Comparison of ENCODE assay signal across 8 mouse cellular contexts in the genomic region with DNA sequence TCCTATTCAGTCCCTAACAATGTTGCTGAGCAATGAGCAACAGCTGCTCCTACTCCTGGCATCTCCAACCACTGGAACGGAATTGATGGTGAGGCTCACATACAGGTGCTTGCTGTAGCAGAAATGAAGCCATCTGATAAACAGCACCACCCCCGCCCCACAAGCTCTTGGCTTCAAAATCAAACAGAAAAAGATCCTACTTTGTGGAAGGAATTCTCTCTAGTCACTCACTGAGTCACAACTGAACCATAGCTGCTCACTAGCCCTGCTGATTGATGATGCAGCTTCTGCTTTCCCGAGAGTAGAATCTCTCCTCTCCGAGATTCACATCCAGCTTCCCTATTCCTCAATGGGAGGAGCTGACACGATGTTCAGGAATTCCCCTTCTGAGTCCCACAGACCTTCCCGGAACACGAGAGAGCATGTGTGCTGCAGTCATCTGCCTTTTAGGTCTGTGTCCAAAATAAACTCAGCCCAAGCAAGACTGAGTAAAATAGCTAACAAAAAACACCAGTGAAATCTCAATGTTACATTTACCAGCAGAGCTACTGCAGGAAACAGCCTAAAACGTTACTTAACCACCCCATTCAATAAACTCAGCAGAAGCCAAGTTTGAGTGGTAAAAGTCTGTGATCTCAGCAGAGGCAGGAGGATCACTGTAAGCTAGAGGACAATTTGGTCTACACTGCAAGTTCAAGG. TPM values are rescaled to one million over a fixed set of nuclear protein-coding genes. Genes with fewer than 3 reads are reported as not detected.
DNase-seq lines count a peak whose midpoint lies in the region; ATAC-seq lines count a peak whose summit lies in the region.

No protein-coding gene starts in this region.

- H3K4me2 ChIP-seq in forebrain, embryonic 12.5 days: peak overlapping the region; percentile 90
- H3K4me2 ChIP-seq in intestine, embryonic 16.5 days (ENCODE audit: low read depth, low read length): peak overlapping the region; percentile 95

- H3K36me3 ChIP-seq in forebrain, embryonic 12.5 days (replicated peaks): no peaks in the 10 kb centered on the region
- no peaks in the 10 kb centered on the region for H3K36me3 ChIP-seq in intestine, embryonic 16.5 days (ENCODE audit: control insufficient read depth, insufficient read depth, low read length)

- peak overlapping the region; percentile 91; the same call in 1 of the 2 replicates for H3K9ac ChIP-seq in forebrain, embryonic 12.5 days
- peak overlapping the region; percentile 97 for H3K9ac ChIP-seq in intestine, embryonic 16.5 days (ENCODE audit: low read depth, low read length)

- 56% methylated on average over 8 of the region's 8 CpGs for WGBS in forebrain, embryonic 12.5 days
- WGBS in intestine, embryonic 16.5 days: 32% methylated on average over 8 of the region's 8 CpGs

- DNase-seq in spleen, postnatal 10 days (ENCODE audit: low spot score in 2 of 2): peak; percentile 24 to 46
- no peak for DNase-seq in spleen, adult 12 weeks (ENCODE audit: low spot score)
- peak; percentile 41 for DNase-seq in naive thymus-derived CD4-positive, alpha-beta T cell, adult 2 months (ENCODE audit: low read depth)
- no peak for DNase-seq in urinary bladder, postnatal 10 days (ENCODE audit: low spot score)
- DNase-seq in testis, postnatal 10 days (ENCODE audit: low spot score): no peak

- H3K4me1 ChIP-seq in forebrain, embryonic 12.5 days: peaks cover 38% of the 10 kb centered on the region
- H3K4me1 ChIP-seq in intestine, embryonic 16.5 days (ENCODE audit: control insufficient read depth, insufficient read depth, low read length): peaks cover 40% of the 10 kb centered on the region

- no peaks in the 10 kb centered on the region for H3K9me3 ChIP-seq in forebrain, embryonic 12.5 days
- no peaks in the 10 kb centered on the region for H3K9me3 ChIP-seq in intestine, embryonic 16.5 days (ENCODE audit: control insufficient read depth, low read length)

- ATAC-seq in forebrain, embryonic 12.5 days (ENCODE audit: low FRiP score): no peak
- ATAC-seq in intestine, embryonic 16.5 days: no peak
- no peak for ATAC-seq in megakaryocyte progenitor cell, adult 5-6 weeks (replicated peaks; ENCODE audit: poor library complexity)

- H3K27me3 ChIP-seq in forebrain, embryonic 12.5 days: peaks cover 29% of the 10 kb centered on the region
- no peaks in the 10 kb centered on the region for H3K27me3 ChIP-seq in intestine, embryonic 16.5 days (replicated peaks; ENCODE audit: control insufficient read depth, insufficient read depth, low read length)

- peak overlapping the region; percentile 99 for H3K4me3 ChIP-seq in forebrain, embryonic 12.5 days (replicated peaks)
- H3K4me3 ChIP-seq in intestine, embryonic 16.5 days (ENCODE audit: low read length): peak overlapping the region; percentile 93

- no peak overlapping the region for H3K27ac ChIP-seq in forebrain, embryonic 12.5 days
- H3K27ac ChIP-seq in intestine, embryonic 16.5 days (ENCODE audit: low read length): peak overlapping the region; percentile 68; the same call in 1 of the 2 replicates

RNA-seq across cellular contexts. Expression of a gene that starts 0.7 kb away (rescaled TPM):
- 0.08 and 0.17 TPM in 2 replicates for polyA plus RNA-seq in forebrain, embryonic 12.5 days (2016; fragmentation: Nextera tagmentation; extraction: Ambion mirVana)
- 0.11 and 0.18 TPM in 2 replicates for polyA plus RNA-seq in intestine, embryonic 16.5 days (2015; fragmentation: Nextera tagmentation; extraction: Ambion mirVana)
- not detected in 2 replicates for total RNA-seq in megakaryocyte progenitor cell, adult 5-6 weeks (2015)
- total RNA-seq in megakaryocyte progenitor cell, adult 5-6 weeks (2017): not detected in 2 replicates

RNA-seq across cellular contexts. Expression of a gene that starts 3.7 kb away (rescaled TPM):
- polyA plus RNA-seq in forebrain, embryonic 12.5 days (2016; fragmentation: Nextera tagmentation; extraction: Ambion mirVana): 25.6 and 26.0 TPM in 2 replicates
- polyA plus RNA-seq in intestine, embryonic 16.5 days (2015; fragmentation: Nextera tagmentation; extraction: Ambion mirVana): 40.7 and 47.2 TPM in 2 replicates
- 8.2 and 12.0 TPM in 2 replicates for total RNA-seq in megakaryocyte progenitor cell, adult 5-6 weeks (2015)
- total RNA-seq in megakaryocyte progenitor cell, adult 5-6 weeks (2017): 11.0 and 14.6 TPM in 2 replicates

RNA-seq across cellular contexts. Expression of a gene that starts 47.6 kb away (rescaled TPM):
- polyA plus RNA-seq in forebrain, embryonic 12.5 days (2016; fragmentation: Nextera tagmentation; extraction: Ambion mirVana): 41.9 and 47.7 TPM in 2 replicates
- 31.3 and 33.7 TPM in 2 replicates for polyA plus RNA-seq in intestine, embryonic 16.5 days (2015; fragmentation: Nextera tagmentation; extraction: Ambion mirVana)
- 35.7 and 37.2 TPM in 2 replicates for total RNA-seq in megakaryocyte progenitor cell, adult 5-6 weeks (2015)
- 22.0 and 22.2 TPM in 2 replicates for total RNA-seq in megakaryocyte progenitor cell, adult 5-6 weeks (2017)

RNA-seq across cellular contexts. Expression of a gene that starts 56.9 kb away (rescaled TPM):
- polyA plus RNA-seq in forebrain, embryonic 12.5 days (2016; fragmentation: Nextera tagmentation; extraction: Ambion mirVana): not detected in 2 replicates
- polyA plus RNA-seq in intestine, embryonic 16.5 days (2015; fragmentation: Nextera tagmentation; extraction: Ambion mirVana): not detected in 2 replicates
- total RNA-seq in megakaryocyte progenitor cell, adult 5-6 weeks (2015): not detected in 2 replicates
- not detected in 2 replicates for total RNA-seq in megakaryocyte progenitor cell, adult 5-6 weeks (2017)

Comparison
In these comparisons a context has a peak if more than half of its experiments do, and no peak if none do; other contexts are left out.
1. DNase-seq: peak in spleen, postnatal 10 days (2 of 2) and naive thymus-derived CD4-positive, alpha-beta T cell, adult 2 months (single experiment); none in spleen, adult 12 weeks (single experiment), urinary bladder, postnatal 10 days (single experiment) and testis, postnatal 10 days (single experiment).